Mouse (Mus musculus): ENCODE measurements around the gene Cutc. TPM values are rescaled to one million over a fixed set of nuclear protein-coding genes. Genes with fewer than 3 reads are reported as not detected.

The Cutc gene
- total and polyA plus RNA-seq, 3 experiments, result 10.0 to 18.8 TPM; not detected in 1

GRCm38 (mm10) chr19:43786249-43787026, 33.6 kb downstream of the Cutc start:
- peak overlapping the region; percentile 19 to 50; a peak in 3 of 4 replicates for H3K4me3 ChIP-seq (ENCODE audit: control insufficient read depth in 1 of 2, insufficient read depth in 1 of 2, low read depth in 2 of 2, low read length in 2 of 2)
- H3K36me3 ChIP-seq (ENCODE audit: control insufficient read depth in 1 of 2, insufficient read depth in 2 of 2, low read length in 2 of 2), result peaks cover 0 to 13% of the 10 kb centered on the region in 2 experiments; a peak in 2 of 4 replicates
- peak overlapping the region; percentile 54 for H3K9ac ChIP-seq (ENCODE audit: control insufficient read depth, low read depth, low read length, poor library complexity, severe bottlenecking)
- H3K79me2 ChIP-seq (ENCODE audit: control insufficient read depth, insufficient read depth, low read length, poor library complexity), result no peaks in the 10 kb centered on the region
- no peaks in the 10 kb centered on the region for H3K27me3 ChIP-seq (ENCODE audit: control insufficient read depth in 1 of 2, insufficient read depth in 2 of 2, low read length in 2 of 2)
- peaks cover 0 to 7% of the 10 kb centered on the region in 2 experiments; a peak in 3 of 4 replicates for H3K4me1 ChIP-seq (ENCODE audit: control insufficient read depth in 1 of 2, insufficient read depth in 2 of 2, low read length in 2 of 2)
- H3K27ac ChIP-seq (ENCODE audit: control insufficient read depth, low read depth, low read length), result peak overlapping the region; percentile 37; the same call in 1 of the 2 replicates
- DNase-seq (ENCODE audit: low read depth, low spot score), result peak; percentile 79
- TF ChIP-seq UBTF (IDR thresholded peaks at IDR 0.05; ENCODE audit: borderline replicate concordance, insufficient read depth, low read depth, low read length) (no peak), SIN3A (IDR thresholded peaks at IDR 0.05; ENCODE audit: low read length) (no peak), TAL1 (IDR thresholded peaks at IDR 0.05; ENCODE audit: low read length) (no peak), ELF1 (IDR thresholded peaks at IDR 0.05; ENCODE audit: low read depth, low read length) (0 out of 2 replicates have a peak, but pooled peaks have one; percentile 16), BHLHE40 (IDR thresholded peaks at IDR 0.05; ENCODE audit: borderline replicate concordance, low read depth, low read length) (no peak), EP300 (IDR thresholded peaks at IDR 0.05; ENCODE audit: low read depth in 1 of 2, low read length in 2 of 2) (peak; percentile 26 to 32; a peak in 3 of 4 replicates), NRF1 (IDR thresholded peaks at IDR 0.05; ENCODE audit: insufficient read depth, low read depth, low read length, poor library complexity, severe bottlenecking) (no peak)
- no peaks in the 10 kb centered on the region for H3K9me3 ChIP-seq (replicated peaks; ENCODE audit: insufficient read depth, low read length)

GRCm38 (mm10) chr19:43789817-43790216, 37.0 kb downstream of the Cutc start:
- no peak for DNase-seq (ENCODE audit: low read depth, low spot score)
- Histone ChIP-seq H3K9ac (ENCODE audit: control insufficient read depth, low read depth, low read length, poor library complexity, severe bottlenecking) (no peak overlapping the region), H3K9me3 (replicated peaks; ENCODE audit: insufficient read depth, low read length) (no peaks in the 10 kb centered on the region), H3K27ac (ENCODE audit: control insufficient read depth, low read depth, low read length) (no peak overlapping the region), H3K36me3 (ENCODE audit: control insufficient read depth in 1 of 2, insufficient read depth in 2 of 2, low read length in 2 of 2) (peaks cover 0 to 13% of the 10 kb centered on the region in 2 experiments; a peak in 2 of 4 replicates), H3K79me2 (ENCODE audit: control insufficient read depth, insufficient read depth, low read length, poor library complexity) (no peaks in the 10 kb centered on the region), H3K4me1 (ENCODE audit: control insufficient read depth in 1 of 2, insufficient read depth in 2 of 2, low read length in 2 of 2) (peaks cover 0 to 7% of the 10 kb centered on the region in 2 experiments; a peak in 3 of 4 replicates), H3K4me3 (ENCODE audit: control insufficient read depth in 1 of 2, insufficient read depth in 1 of 2, low read depth in 2 of 2, low read length in 2 of 2) (no peak overlapping the region), H3K27me3 (ENCODE audit: control insufficient read depth in 1 of 2, insufficient read depth in 2 of 2, low read length in 2 of 2) (no peaks in the 10 kb centered on the region)
- TF ChIP-seq ZC3H11A (IDR thresholded peaks at IDR 0.05; ENCODE audit: low read depth, low read length), result no peak
- TF ChIP-seq MYC (IDR thresholded peaks at IDR 0.05; ENCODE audit: low read depth, low read length), result no peak
- TF ChIP-seq NRF1 (IDR thresholded peaks at IDR 0.05; ENCODE audit: insufficient read depth, low read depth, low read length, poor library complexity, severe bottlenecking), result no peak
- no peak for TF ChIP-seq HCFC1 (IDR thresholded peaks at IDR 0.05; ENCODE audit: low read depth, low read length)
- TF ChIP-seq ETS1 (IDR thresholded peaks at IDR 0.05; ENCODE audit: low read depth, low read length), result no peak
- TF ChIP-seq RAD21 (IDR thresholded peaks at IDR 0.05; ENCODE audit: low read depth, low read length), result no peak
- no peak for TF ChIP-seq ZMIZ1 (IDR thresholded peaks at IDR 0.05; ENCODE audit: low read depth, low read length)
- TF ChIP-seq MYB (IDR thresholded peaks at IDR 0.05; ENCODE audit: low read depth, low read length), result no peak
- TF ChIP-seq ZNF384 (IDR thresholded peaks at IDR 0.05; ENCODE audit: low read depth, low read length), result no peak
- TF ChIP-seq BHLHE40 (IDR thresholded peaks at IDR 0.05; ENCODE audit: borderline replicate concordance, low read depth, low read length), result no peak
- TF ChIP-seq ELF1 (IDR thresholded peaks at IDR 0.05; ENCODE audit: low read depth, low read length), result no peak
